Mouse (Mus musculus) heart, postnatal 10 days (tissue): Measurements from ENCODE around the gene Plbd2. TPM values are rescaled to one million over a fixed set of nuclear protein-coding genes. Genes with fewer than 3 reads are reported as not detected.

Source experiments
- DNase-seq, 2 experiments: peaks; one replicate each; pipeline ENCODE4 v3.0.0; 2021
- intact Hi-C: fragments of 180-260 bp; cut with DNase I; formaldehyde crosslinking; loops from one replicate; pipeline ENCODE4 v1.15.1; 2025
- total RNA-seq, 2 experiments: library from RNA; stranded (reverse); gene quantifications; 2 replicates each; pipeline ENCODE4 v1.2.3; 2021

Gene Plbd2
- total RNA-seq, 2 experiments from 2014 or later: 45.6 to 45.8 TPM

DNA sequence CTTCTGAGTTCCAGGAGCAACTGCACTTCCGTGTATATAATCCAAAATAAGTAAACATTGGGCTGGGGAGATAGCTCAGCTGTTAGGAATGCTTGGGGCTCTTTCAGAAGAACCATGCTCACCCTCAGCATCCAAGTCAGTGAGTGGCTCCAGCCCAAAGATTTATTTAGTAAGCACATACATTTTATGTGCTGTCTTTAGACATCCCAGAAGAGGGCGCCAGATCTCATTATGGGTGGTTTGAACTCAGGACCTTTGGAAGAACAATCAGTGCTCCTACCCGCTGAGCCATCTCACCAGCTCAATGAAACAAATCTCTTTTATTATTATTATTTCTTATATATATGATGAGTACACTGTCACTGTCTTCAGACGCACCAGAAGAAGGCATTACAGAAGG lies 23.9 kb downstream of the Plbd2 start:
- intact Hi-C loops: no loop called here
- DNase-seq: no peak

DNA sequence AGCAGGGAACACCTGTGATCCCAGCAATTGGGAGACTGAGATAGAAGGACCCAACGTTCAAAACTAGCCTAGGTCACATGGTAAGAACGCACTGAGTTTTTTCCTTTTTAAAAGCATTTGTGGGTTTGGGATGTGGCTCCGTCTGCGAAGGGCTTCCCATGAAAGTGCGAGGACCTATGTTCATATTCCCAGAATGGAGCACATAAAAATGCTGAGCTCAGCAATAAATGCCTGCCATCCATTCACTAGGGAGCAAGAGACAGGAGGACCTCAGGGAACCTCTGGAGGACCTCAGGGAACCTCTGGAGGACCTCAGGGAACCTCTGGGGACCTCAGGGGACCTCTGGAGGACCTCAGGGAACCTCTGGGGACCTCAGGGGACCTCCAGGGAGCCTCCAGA lies 25.4 kb downstream of the Plbd2 start:
- intact Hi-C loops: no loop called here
- DNase-seq: no peak

DNA sequence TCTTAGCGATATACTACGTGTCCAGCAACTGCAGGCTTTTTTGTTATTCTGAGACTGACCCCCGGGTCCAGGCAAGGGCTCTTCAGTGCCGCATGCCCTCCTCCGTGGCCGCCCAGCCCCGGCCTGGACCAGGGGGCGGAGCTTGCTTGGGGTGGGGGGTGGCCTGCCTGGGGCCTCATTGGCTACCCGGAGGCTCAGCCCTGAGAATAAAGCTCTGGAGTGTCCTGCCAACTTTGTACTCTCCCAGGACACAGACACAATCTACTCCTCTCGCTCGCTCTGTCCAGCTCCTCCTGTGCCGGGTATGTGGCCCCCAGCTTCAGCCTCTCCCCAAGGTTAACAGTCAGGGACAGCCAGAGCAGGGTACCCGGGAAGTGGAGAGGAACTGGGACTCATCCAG lies 27.1 kb downstream of the Plbd2 start, which contains the start of gene Sds:
Gene Sds (plus strand): TSS at position 231 of the 400 bp plus-strand sequence.
- intact Hi-C loops: no loop called here
- no peak for DNase-seq

DNA sequence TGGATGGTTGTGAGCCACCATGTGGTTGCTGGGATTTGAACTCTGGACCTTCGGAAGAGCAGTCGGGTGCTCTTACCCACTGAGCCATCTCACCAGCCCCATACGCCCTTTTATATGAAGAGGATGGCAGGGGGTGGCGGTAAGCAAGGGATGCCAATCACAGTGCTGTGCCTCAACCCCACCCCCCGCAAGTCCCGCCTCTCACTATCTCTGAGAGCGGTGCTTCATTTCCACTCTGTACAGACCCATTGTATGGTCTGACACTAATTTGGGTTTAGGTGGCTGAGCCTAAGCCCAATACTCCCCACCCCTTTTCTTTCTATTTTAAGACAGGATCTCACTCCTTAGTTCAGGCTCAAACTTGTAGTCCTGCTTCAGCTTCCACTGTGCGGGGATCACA lies 27.6 kb downstream of the Plbd2 start:
- DNase-seq: no peak
- intact Hi-C loops: no loop called here

DNA sequence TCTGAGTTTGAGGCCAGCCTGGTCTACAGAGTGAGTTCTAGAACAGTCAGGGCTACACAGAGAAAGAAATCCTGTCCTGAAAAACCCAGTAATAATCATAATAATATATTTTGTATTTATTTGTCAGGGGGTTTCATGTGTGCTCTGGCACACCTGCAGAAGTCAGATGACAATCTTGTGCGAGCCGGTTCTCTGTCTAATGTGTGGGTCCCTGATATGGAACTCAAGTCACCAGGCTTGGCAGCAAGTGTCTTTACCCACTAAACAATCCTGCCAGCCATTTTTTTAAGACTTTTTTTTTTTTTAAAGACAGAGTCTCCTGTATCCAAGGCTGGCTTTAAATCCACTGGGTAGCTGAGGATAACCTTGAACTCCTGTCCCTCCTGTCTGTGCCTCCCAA lies 30.1 kb downstream of the Plbd2 start:
- intact Hi-C loops: no loop called here
- DNase-seq: no peak

DNA sequence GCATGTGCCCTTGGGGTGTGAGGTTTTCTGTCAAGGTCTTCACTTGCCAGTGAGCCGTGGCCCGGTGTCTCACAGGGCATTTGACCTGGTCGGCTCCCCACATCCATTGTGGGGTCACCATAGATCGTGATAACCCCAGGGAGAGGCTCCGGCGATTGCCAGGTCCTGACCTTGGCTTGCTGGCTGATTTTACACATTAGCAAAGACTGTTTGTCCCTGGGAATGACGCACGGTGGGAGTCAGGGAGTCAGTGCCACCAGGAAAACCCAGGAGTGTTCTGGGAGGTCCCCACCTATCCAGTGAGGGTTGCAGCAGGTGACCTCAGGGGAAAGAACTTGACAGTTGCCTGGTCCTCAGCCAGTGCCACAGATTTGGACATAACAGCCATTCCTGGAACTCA lies 30.7 kb downstream of the Plbd2 start, which contains the start of gene Sdsl:
Gene Sdsl (minus strand): TSS at position 41 of the 400 bp plus-strand sequence.
- DNase-seq: no peak
- intact Hi-C loops: no loop called here

DNA sequence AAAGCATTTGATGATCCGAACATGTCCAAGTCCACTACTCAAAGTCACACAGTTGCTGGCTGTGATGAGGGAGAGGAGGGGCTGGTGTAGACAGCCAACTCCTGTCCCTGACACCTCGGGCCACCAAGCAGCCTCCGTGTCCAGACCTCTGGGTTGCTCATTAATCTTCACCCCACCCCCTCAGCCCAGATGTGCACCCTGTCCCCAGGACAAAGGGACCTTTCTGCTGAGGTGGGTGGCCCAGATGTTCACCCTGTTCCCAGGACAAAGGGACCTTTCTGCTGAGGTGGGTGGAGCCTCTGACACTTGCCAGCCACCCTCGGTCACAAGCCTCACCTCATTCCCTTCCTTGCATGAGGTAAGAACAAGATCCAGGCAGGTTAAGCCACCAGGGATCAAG lies 31.9 kb downstream of the Plbd2 start:
- intact Hi-C loops: no loop called here
- no peak for DNase-seq

DNA sequence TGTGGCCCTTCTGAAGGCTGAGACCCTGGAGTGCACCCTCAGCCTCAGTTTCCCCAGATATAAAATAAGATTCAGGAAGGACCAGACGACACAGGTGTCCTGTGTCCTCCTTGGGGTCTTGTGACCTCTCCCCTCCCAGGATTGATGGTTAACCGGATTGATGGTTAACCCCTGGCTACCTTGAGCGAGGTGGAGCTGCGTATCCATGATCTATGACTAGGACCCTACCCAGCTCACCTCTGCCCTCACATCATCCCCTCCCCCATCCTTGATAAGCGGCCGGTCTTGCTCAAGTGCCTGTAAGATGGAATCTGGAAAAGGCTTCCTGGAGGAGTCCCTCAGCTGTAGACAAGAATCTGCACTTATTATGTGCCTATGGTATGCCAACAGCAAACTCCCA lies 34.6 kb downstream of the Plbd2 start:
- intact Hi-C loops: no loop called here
- no peak for DNase-seq

DNA sequence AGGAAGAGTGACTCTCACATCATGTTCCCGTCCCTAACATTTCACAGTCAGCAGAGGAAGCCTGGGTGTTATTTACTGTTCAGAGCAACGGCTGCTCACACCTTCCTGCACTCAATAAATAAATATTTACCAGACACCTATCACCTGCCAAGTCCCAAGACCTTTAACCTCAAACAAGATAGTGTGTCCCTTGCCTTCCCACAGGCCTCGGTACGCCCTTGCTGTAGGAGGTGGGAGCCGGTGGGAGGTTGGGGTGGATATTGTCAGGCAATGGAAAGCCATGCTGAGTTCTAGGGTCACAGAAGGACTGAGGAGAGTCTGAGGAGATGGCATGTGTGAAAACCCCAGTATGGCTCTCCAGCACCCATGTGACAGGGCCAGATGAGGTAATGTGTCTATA lies 35.1 kb downstream of the Plbd2 start:
- intact Hi-C loops: no loop called here
- no peak for DNase-seq

DNA sequence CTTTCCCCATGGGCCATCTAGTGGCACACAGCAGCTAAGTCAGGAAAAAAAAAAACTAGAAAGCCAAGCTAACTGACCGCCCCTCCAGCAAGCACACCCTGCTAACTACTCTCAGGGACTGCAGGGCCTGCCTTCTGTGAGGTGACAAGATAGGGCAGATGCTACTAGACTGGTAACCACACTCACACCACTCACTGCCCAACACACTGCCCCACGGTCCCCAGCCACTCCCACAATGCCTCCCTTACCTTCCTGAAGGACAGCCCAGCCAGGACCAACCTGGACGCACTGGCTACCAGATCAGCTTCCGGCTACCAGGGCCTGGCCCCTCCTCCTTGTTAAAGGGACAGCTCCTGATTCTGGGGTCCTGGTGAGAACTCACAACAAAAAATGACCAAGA lies 36.4 kb downstream of the Plbd2 start:
- intact Hi-C loops: no loop called here
- peak; percentile 51 to 55 for DNase-seq

DNA sequence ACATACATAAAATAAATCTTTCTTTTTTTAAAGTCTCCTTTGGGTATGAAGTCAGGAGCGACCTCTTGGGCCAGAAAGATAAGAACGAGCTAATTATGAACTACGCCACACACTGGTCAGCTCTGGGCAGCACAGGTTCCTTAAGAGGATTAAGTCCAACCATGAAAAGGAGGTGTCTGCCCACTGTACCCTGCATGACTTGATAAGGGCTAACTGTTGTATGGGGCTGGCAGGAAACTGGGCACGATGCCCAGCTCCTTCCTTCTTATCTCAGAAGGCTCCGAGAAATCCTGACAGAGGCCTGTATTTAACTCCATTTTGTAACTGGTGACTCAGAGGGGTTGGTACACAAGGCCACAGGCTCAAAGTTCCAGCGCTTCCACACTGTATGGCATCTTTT lies 37.6 kb downstream of the Plbd2 start:
- peak; percentile 64 to 83 for DNase-seq
- intact Hi-C loops: no loop called here

DNA sequence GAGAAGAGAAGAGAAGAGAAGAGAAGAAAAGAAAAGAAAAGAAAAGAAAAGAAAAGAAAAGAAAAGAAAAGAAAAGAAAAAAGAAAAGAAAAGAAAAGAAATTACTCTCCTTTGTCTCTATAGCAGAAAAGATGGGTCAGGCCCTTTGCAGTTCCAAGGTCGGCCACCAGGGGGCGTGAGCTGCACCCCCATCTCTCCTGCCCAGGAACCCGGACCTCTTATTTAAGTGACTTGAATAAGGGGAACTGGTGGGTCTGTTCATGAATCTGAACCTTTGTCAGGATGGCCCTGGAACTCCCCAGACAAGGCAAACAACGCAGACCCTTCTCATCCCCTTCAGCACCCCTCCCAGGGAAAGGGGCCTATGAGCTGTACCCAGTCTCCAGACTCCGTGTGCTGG lies 38.4 kb downstream of the Plbd2 start:
- DNase-seq: peak; percentile 23 to 57
- intact Hi-C loops: no loop called here

DNA sequence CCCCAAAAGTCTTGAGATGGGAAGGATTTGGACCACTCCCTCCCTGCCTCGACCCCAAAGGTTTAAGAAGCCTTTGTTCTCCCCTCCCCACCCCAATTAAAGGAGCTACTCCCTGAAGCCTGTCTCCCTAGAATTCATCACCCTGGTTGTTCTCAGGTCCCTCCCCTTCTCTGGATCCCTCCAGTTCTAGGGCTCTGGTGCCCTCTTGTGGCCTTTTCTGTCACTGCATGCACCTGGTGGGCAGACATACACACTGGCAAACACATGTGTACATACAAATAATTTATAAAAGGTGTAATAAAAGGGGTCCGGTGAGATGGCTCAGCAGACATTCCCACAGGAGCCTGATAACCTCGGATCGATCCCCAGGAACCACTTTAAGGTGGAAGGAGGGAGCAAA lies 39.1 kb downstream of the Plbd2 start:
- DNase-seq: no peak
- intact Hi-C loops: no loop called here

DNA sequence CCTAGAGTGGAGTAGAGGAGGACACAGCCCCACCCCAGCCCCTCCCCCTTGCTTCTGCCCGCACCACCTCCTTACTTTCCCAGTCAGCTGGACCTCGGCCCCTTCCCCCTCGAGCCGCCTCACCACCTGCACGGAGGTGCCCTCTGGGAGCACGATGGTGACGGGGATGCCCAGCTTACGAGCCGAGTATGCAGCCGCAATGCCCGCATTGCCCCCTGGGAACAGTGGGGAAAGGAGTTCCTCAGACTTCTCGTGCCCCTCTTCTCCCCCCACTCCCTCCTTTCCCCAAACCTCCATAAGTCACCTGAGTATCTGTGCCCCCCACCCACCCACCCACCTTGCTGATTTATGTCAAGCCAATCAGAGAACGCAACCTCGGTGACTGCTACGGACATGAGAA lies 41.5 kb downstream of the Plbd2 start:
- intact Hi-C loops: no loop called here
- no peak for DNase-seq

DNA sequence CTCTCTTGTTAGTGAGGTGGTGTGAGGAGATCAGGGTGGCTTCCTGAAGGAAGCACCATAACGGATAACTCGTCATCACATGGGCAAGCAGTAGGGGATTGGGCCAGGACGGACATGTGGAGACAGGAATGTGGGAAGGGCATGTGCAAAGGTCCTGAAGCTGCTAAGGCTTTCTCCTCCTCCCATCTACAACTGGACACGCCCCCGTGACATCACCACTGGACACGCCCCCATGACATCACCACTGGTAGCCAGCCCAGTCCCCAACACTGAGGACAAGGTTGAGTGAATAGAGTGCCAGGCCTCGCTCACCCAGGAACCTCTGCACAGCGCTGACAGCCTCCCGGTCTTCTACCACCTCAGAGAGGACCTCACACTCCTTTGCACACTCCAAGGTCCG lies 44.3 kb downstream of the Plbd2 start:
- no peak for DNase-seq
- intact Hi-C loops: loop anchor here (5.0 kb wide), 1 partner anchor 312 kb away; no protein-coding TSS in a partner anchor

DNA sequence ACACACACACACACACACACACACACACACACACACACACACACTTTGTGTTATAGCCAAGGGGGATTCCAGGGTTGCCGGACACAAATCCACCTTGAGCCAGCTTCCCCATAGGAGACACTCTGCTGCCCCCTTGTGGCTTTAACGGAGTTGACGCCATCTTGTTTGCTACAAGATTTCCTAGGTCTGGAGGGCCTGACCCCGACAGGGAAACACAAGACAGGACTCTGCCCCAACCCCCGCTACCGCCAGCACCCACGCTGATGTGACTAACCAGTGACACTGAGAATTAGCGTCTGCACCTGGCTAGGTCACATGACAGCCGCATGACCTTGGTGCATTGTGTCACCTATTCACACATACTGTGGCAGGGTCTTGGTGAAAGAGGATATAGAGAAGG lies 45.8 kb downstream of the Plbd2 start:
- DNase-seq: peak; percentile 56 to 78
- intact Hi-C loops: loop anchor here (5.0 kb wide), 1 partner anchor 310 kb away; no protein-coding TSS in a partner anchor

DNA sequence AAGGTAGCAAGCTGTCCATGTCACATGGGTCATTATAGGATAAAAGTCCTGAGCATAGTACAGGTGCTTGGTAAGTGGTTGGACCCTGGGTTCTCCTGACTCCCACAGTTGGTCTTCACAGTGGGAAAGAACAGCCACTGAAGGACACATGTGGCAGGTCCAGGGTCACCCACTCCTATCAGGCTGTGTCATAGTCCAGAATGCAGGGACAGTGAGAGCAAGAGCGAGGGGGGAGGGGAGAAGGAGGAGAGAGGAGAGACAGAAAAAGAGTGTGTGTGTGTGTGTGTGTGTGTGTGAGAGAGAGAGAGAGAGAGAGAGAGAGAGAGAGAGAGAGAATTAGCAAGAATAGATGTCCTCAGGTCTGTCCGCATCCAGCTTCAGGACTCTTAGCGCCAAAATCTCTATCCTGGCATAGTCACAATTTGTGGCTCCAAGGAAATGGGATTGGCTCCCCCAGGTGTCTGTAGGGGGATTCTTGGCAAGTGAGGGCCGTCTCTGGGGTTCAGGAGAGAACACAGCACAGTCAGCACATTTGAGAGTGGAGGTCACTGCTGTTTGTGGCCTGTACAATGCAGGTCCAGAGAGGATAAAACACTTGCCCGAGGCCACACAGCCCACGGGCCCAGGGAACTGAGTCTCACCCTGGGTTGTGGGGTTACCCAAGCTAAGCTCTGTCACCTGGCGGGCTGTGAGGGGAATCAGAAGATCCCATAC lies 46.4 kb downstream of the Plbd2 start:
- DNase-seq: no peak
- intact Hi-C loops: loop anchor here (5.0 kb wide), 1 partner anchor 310 kb away; no protein-coding TSS in a partner anchor

DNA sequence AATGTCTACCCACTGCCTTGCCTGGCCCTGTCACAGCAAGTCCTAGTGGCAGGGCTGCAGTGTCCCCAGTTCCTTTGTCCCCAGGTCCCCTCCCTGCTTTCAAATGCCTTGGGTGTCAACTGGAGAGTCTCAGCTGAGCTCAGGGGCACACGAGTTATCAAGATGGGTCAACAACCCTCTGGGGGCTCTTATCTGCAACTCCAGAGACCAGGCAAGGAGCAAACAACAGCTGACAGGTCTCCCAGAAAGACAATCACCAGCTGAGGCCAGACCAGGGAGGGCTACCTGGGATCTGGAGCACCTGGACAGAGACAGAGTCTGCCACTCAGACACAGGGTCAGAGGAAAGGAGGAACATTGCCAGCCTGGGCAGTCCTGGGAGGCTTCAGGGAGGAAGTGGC lies 47.2 kb downstream of the Plbd2 start:
- intact Hi-C loops: loop anchor here (5.0 kb wide), 1 partner anchor 309 kb away; no protein-coding TSS in a partner anchor
- DNase-seq: no peak

DNA sequence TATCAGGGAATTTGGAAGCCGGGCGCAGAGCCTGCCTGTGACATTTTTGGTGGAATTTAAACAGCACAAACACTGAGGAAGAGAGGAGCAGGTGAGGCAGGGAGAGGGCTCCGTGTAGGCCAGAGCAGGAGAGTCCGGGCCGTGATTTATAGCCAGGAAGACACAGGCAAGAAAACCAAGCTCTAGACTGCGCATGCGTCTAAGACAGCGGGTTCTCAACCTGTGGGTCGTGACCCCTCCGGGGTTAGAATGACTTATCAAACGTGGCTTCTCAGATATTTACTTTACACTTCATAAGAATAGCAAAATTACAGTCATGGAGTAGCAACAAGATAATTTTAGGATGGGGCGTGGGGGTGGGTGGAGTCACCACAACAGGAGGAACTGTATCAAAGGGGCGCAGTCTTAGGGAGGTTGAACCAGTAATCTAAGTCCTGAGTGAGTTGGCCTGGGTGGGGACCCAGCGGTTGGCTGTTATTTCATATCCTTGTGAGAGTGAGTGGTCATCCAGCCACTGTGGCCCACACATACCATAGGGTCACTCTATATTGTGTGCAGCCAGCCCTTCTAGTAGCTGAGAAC lies 48.6 kb downstream of the Plbd2 start:
- intact Hi-C loops: loop anchor here (5.0 kb wide), 1 partner anchor 308 kb away; no protein-coding TSS in a partner anchor
- DNase-seq: no peak

DNA sequence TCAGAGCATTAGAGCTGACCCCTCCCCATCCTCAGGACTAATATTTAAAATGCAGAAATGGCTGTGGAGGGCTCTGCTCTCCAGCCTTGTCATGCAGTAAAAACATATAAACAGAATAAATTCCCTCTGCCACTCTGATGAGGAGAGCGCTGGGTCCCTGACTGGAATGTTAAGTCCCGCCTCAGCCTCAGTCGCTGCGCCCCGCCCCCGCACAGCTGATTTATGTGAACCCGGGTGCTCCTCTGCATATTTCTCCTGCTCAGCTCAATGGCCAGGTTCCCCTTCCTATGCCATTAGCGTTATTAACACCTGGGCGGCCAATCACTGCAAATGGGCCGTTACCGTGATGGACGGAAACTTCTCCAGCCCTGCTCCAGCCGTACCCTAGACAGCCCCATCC lies 56.1 kb downstream of the Plbd2 start:
- intact Hi-C loops: no loop called here
- DNase-seq: no peak

DNA sequence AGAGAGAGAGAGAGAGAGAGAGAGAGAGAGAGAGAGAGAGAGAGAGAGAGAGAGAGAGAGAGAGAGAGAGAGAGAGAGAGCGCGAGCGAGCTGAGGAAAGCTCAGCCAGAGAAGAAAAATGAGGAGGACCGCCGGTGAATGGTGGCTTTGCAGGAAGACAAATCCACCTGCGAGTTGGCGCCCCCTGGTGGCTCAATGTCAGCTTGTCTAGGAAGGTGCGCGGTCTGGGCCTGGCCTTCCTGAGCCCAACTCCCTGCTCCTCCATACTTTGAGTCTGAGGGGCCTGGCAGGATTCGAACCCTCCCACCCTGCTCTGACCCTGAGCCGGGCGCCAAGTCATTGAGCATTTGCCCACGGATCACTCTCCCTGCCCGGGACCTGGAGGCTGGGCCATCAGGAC lies 62.7 kb downstream of the Plbd2 start:
- intact Hi-C loops: loop anchor here (1.0 to 2.0 kb wide), 2 partner anchors 188 to 294 kb away; no protein-coding TSS in a partner anchor
- DNase-seq: peak; percentile 89 to 93
